Mouse (Mus musculus): ENCODE measurements at regions not wholly inside any gene's neighbourhood (a gene's known extent, or its start where the extent isn't known, plus 50 kb on each side); places are given as distances from the start of the nearest gene placed in this dataset.
"Not testable (repeated sequence)": the region's sequence is repeated elsewhere in the genome, so short reads cannot be mapped to it uniquely, and the experiment has no call there.

DNA sequence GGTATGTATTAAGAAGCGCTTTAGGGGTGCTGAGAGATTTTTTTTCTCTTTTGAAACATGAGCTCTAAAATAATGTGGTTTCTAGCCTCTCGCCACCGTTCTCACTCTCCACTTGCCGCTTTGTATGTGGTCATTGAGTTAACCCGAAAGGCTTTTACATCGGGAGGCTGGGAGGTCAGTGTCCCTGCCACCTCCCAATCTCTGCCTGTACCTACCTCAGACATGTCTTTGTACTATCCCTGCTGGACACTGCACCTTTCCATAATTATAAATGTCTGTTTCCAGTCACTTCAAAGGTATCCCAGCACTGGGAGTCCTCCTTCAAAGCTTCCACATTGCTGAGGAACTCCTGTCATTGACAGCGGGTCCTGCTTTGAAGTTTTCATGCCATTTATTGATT, 347.6 kb upstream of the Tbc1d2b start:
- Histone ChIP-seq H3K4me3 (ENCODE audit: insufficient read depth in 1 of 2, low read depth in 2 of 2, low read length in 2 of 2) (no peak overlapping the region), H3K9ac (replicated peaks) (no peak overlapping the region), H3K27ac (no peak overlapping the region), H3K27me3 (ENCODE audit: control insufficient read depth, insufficient read depth, low read length) (no peaks in the 10 kb centered on the region), H3K36me3 (replicated peaks; ENCODE audit: control insufficient read depth, insufficient read depth, low read depth) (no peaks in the 10 kb centered on the region), H3K9me3 (ENCODE audit: control insufficient read depth, low read length) (no peaks in the 10 kb centered on the region), H3K4me1 (replicated peaks; ENCODE audit: control insufficient read depth in 2 of 2, insufficient read depth in 2 of 2, low read length in 1 of 2) (no peaks in the 10 kb centered on the region), H3K4me2 (ENCODE audit: low read depth) (no peak overlapping the region)
- ATAC-seq (ENCODE audit: insufficient read depth) = no peak
- TF ChIP-seq CTCF (IDR thresholded peaks at IDR 0.05; ENCODE audit: low read depth) (no peak), EP300 (IDR thresholded peaks at IDR 0.05; ENCODE audit: low read depth) (no peak)
- DNase-seq (ENCODE audit: low read depth in 3 of 3, low spot score in 3 of 3) = no peak
- 70% methylated on average over 7 of the region's 7 CpGs for WGBS (ENCODE audit: insufficient replicate concordance)

DNA sequence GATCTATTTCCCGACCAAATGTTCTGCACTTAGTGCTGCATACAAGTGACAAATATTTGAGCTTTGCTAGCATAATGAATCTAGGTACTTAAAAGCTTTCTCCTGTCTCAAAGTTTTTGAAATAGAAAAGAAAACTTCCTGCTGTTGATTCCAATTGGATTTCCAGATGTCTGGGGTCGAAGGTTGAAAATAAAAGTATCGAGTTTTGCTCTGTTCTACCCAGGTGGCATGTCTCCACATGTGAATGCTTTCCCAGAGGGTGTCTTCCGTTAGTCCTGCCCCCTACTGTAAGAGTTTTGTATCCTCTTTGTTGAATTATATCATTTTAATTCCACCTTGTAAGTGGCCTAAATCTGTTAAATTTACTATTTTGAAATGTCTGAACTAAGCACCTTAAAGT, 327.3 kb upstream of the Tbc1d2b start:
- ATAC-seq (ENCODE audit: insufficient read depth) = no peak
- Histone ChIP-seq H3K9me3 (ENCODE audit: control insufficient read depth, low read length) (no peaks in the 10 kb centered on the region), H3K4me2 (ENCODE audit: low read depth) (no peak overlapping the region), H3K36me3 (replicated peaks; ENCODE audit: control insufficient read depth, insufficient read depth, low read depth) (no peaks in the 10 kb centered on the region), H3K9ac (replicated peaks) (no peak overlapping the region), H3K27ac (no peak overlapping the region), H3K27me3 (ENCODE audit: control insufficient read depth, insufficient read depth, low read length) (no peaks in the 10 kb centered on the region), H3K4me1 (replicated peaks; ENCODE audit: control insufficient read depth in 2 of 2, insufficient read depth in 2 of 2, low read length in 1 of 2) (no peaks in the 10 kb centered on the region), H3K4me3 (ENCODE audit: insufficient read depth in 1 of 2, low read depth in 2 of 2, low read length in 2 of 2) (no peak overlapping the region)
- 53% methylated on average over 4 of the region's 4 CpGs for WGBS (ENCODE audit: insufficient replicate concordance)
- no peak for DNase-seq (ENCODE audit: low read depth in 3 of 3, low spot score in 3 of 3)
- no peak for TF ChIP-seq CTCF (IDR thresholded peaks at IDR 0.05; ENCODE audit: low read depth)
- TF ChIP-seq EP300 (IDR thresholded peaks at IDR 0.05; ENCODE audit: low read depth) = no peak

DNA sequence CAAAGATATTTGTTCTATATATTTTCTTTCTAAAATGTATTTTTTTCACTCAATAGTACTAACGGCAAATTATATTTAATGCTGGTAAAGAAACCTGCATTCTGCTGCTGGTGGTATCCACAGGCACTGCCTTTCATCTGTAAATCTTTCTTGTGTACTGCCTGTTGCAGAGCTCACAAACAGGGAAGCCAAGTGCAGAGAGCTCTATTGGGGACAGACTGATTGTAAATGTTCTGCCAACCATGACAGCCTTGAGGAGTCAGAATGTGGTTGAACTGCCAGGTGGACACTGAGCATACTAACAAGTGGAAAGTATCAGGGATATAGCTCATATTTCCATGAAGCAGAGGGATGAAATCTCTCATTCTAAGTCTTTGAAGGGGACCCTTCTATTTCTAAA, 286.1 kb upstream of the Tbc1d2b start:
- Histone ChIP-seq H3K4me1 (replicated peaks; ENCODE audit: control insufficient read depth in 2 of 2, insufficient read depth in 2 of 2, low read length in 1 of 2) (no peaks in the 10 kb centered on the region), H3K4me3 (ENCODE audit: insufficient read depth in 1 of 2, low read depth in 2 of 2, low read length in 2 of 2) (no peak overlapping the region), H3K9ac (replicated peaks) (no peak overlapping the region), H3K27ac (no peak overlapping the region), H3K27me3 (ENCODE audit: control insufficient read depth, insufficient read depth, low read length) (no peaks in the 10 kb centered on the region), H3K4me2 (ENCODE audit: low read depth) (no peak overlapping the region), H3K36me3 (replicated peaks; ENCODE audit: control insufficient read depth, insufficient read depth, low read depth) (no peaks in the 10 kb centered on the region), H3K9me3 (ENCODE audit: control insufficient read depth, low read length) (no peaks in the 10 kb centered on the region)
- no peak for DNase-seq (ENCODE audit: low read depth in 3 of 3, low spot score in 3 of 3)
- ATAC-seq (ENCODE audit: insufficient read depth) = no peak
- 63% methylated on average over 1 of the region's 1 CpGs for WGBS (ENCODE audit: insufficient replicate concordance)
- TF ChIP-seq CTCF (IDR thresholded peaks at IDR 0.05; ENCODE audit: low read depth) (no peak), EP300 (IDR thresholded peaks at IDR 0.05; ENCODE audit: low read depth) (no peak)

DNA sequence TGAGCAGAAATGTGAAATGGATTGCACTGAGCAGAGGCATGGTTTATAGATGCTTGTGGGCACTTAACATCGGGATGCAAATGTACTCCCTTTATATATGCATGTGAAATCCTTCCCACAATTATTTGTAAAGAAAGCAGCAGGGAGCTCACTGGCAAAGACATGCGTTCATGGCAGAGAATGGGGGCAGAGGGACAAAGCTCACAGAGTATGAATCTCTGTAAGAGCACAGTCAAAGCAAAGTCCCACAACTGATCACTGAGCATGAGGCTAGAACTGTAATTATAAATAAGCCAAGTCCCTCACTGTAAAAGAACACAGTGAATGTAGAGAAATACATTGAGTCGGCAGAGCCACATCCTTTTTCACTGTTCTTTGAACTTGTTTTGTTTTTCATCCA, 285.6 kb upstream of the Tbc1d2b start:
- H3K4me1 ChIP-seq (replicated peaks; ENCODE audit: control insufficient read depth in 2 of 2, insufficient read depth in 2 of 2, low read length in 1 of 2) = no peaks in the 10 kb centered on the region
- H3K4me2 ChIP-seq (ENCODE audit: low read depth) = no peak overlapping the region
- no peaks in the 10 kb centered on the region for H3K27me3 ChIP-seq (ENCODE audit: control insufficient read depth, insufficient read depth, low read length)
- no peak overlapping the region for H3K4me3 ChIP-seq (ENCODE audit: insufficient read depth in 1 of 2, low read depth in 2 of 2, low read length in 2 of 2)
- no peak for DNase-seq (ENCODE audit: low read depth in 3 of 3, low spot score in 3 of 3)
- H3K36me3 ChIP-seq (replicated peaks; ENCODE audit: control insufficient read depth, insufficient read depth, low read depth) = no peaks in the 10 kb centered on the region
- H3K9me3 ChIP-seq (ENCODE audit: control insufficient read depth, low read length) = no peaks in the 10 kb centered on the region
- H3K27ac ChIP-seq = no peak overlapping the region
- WGBS (ENCODE audit: insufficient replicate concordance) = 53% methylated on average over 3 of the region's 3 CpGs
- H3K9ac ChIP-seq (replicated peaks) = no peak overlapping the region
- TF ChIP-seq CTCF (IDR thresholded peaks at IDR 0.05; ENCODE audit: low read depth) (no peak), EP300 (IDR thresholded peaks at IDR 0.05; ENCODE audit: low read depth) (no peak)
- ATAC-seq (ENCODE audit: insufficient read depth) = no peak

DNA sequence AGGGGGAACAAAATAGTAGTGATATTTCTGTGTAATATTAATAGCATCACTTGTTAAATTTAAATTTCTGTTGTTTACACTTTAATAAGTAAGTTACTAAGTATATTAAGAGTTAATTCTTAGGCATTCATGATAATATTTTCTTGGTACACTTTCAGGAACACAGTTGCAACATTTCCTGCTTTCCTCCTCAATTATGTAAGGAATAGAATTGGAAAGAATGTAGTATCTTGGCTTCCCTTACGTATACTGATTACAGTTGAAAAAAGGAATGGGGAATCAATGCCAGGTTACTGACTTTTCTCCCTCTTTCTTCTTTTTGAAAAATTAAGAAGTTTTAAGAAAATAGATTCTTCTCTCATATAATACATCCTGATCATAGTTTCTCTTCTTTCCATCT, 277.3 kb upstream of the Tbc1d2b start:
- ATAC-seq (ENCODE audit: insufficient read depth) (no peak), DNase-seq (ENCODE audit: low read depth in 3 of 3, low spot score in 3 of 3) (no peak)
- H3K36me3 ChIP-seq (replicated peaks; ENCODE audit: control insufficient read depth, insufficient read depth, low read depth) = no peaks in the 10 kb centered on the region
- no peaks in the 10 kb centered on the region for H3K4me1 ChIP-seq (replicated peaks; ENCODE audit: control insufficient read depth in 2 of 2, insufficient read depth in 2 of 2, low read length in 1 of 2)
- no peaks in the 10 kb centered on the region for H3K27me3 ChIP-seq (ENCODE audit: control insufficient read depth, insufficient read depth, low read length)
- no peaks in the 10 kb centered on the region for H3K9me3 ChIP-seq (ENCODE audit: control insufficient read depth, low read length)
- no peak overlapping the region for H3K4me2 ChIP-seq (ENCODE audit: low read depth)
- no peak for TF ChIP-seq CTCF (IDR thresholded peaks at IDR 0.05; ENCODE audit: low read depth)
- no peak overlapping the region for H3K4me3 ChIP-seq (ENCODE audit: insufficient read depth in 1 of 2, low read depth in 2 of 2, low read length in 2 of 2)
- H3K9ac ChIP-seq (replicated peaks) = no peak overlapping the region
- WGBS (ENCODE audit: insufficient replicate concordance) = 78% methylated on average over 1 of the region's 1 CpGs
- no peak overlapping the region for H3K27ac ChIP-seq

DNA sequence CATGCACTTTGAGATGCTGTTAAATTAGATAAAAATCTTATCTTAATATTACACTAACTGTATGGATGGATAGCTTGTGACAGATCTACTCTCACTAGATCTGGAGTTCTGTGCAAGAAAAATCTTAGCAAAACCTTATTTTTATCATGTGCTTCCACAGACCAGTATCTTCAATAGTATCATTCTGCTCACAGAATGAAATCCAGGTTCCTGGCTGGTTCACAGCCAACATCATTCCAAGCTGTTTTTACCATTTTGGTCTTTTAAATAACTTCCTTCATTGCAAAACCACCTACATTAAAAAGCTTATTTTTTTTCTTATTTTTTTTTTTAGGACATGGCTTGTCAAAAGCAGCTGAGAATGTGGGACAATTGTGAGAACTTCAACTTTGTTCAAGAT, 276.1 kb upstream of the Tbc1d2b start:
- TF ChIP-seq EP300 (IDR thresholded peaks at IDR 0.05; ENCODE audit: low read depth) = no peak
- TF ChIP-seq CTCF (IDR thresholded peaks at IDR 0.05; ENCODE audit: low read depth) = no peak
- H3K4me2 ChIP-seq (ENCODE audit: low read depth) = no peak overlapping the region

DNA sequence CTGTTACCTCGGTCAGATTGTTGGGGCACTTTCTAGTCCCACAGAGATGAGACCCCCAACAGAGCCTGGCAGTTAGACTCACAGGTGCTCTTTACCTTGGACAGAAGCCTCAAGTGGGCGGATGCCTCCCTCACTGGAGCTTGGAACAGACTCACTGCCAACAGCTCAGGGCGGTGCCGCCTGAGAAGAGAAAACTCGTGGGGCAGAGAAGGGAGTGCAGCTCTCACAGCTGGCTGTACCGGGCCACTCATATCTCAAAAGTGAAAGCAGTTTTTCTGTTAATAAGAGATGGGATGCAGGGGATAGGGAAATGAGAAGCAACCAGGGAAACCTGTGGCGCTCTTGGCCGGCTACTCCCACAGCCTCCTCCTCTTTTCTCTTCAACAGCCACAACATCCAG, 267.1 kb upstream of the Tbc1d2b start:
- not testable (repeated sequence) for DNase-seq (ENCODE audit: low read depth in 3 of 3, low spot score in 3 of 3); H3K9me3 ChIP-seq (ENCODE audit: control insufficient read depth, low read length); H3K27me3 ChIP-seq (ENCODE audit: control insufficient read depth, insufficient read depth, low read length); H3K4me1 ChIP-seq (replicated peaks; ENCODE audit: control insufficient read depth in 2 of 2, insufficient read depth in 2 of 2, low read length in 1 of 2); ATAC-seq (ENCODE audit: insufficient read depth); H3K4me3 ChIP-seq (ENCODE audit: insufficient read depth in 1 of 2, low read depth in 2 of 2, low read length in 2 of 2); H3K9ac ChIP-seq (replicated peaks); H3K36me3 ChIP-seq (replicated peaks; ENCODE audit: control insufficient read depth, insufficient read depth, low read depth); H3K27ac ChIP-seq; H3K4me2 ChIP-seq (ENCODE audit: low read depth)
- WGBS (ENCODE audit: insufficient replicate concordance) = 56% methylated on average over 8 of the region's 8 CpGs

More for the DNA sequence above, 276.1 kb upstream of the Tbc1d2b start:
- DNase-seq (ENCODE audit: low read depth in 3 of 3, low spot score in 3 of 3) (no peak), ATAC-seq (ENCODE audit: insufficient read depth) (no peak)
- no peaks in the 10 kb centered on the region for H3K4me1 ChIP-seq (replicated peaks; ENCODE audit: control insufficient read depth in 2 of 2, insufficient read depth in 2 of 2, low read length in 1 of 2)
- H3K4me3 ChIP-seq (ENCODE audit: insufficient read depth in 1 of 2, low read depth in 2 of 2, low read length in 2 of 2) = no peak overlapping the region
- H3K27me3 ChIP-seq (ENCODE audit: control insufficient read depth, insufficient read depth, low read length) = no peaks in the 10 kb centered on the region
- H3K36me3 ChIP-seq (replicated peaks; ENCODE audit: control insufficient read depth, insufficient read depth, low read depth) = no peaks in the 10 kb centered on the region
- H3K27ac ChIP-seq = no peak overlapping the region
- no peak overlapping the region for H3K9ac ChIP-seq (replicated peaks)
- H3K9me3 ChIP-seq (ENCODE audit: control insufficient read depth, low read length) = no peaks in the 10 kb centered on the region
